Mouse (Mus musculus): Measurements from ENCODE around the gene S1pr4.

The S1pr4 gene

DNA sequence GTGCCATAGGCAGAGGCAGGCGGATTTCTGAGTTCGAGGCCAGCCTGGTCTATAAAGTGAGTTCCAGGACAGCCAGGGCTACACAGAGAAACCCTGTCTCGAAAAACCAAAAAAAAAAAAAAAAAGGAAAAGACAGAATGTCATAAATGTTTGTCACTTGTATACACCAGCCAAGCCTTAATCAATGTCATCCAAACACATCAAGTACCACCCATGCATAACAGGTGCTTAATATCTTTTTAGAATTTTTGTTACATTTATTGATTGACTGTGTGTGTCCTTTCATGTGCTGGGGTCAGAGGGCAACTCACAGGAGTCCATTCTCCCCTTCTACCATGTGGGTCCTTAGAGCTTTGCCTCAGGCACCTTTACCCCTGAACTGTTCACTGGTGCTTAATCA, at the start of gene S1pr4:
Gene S1pr4, minus strand, starts transcription at position 101 of the 400 bp plus-strand sequence.
- in situ Hi-C loops (cut with MboI, MseI), result no loop called here

DNA sequence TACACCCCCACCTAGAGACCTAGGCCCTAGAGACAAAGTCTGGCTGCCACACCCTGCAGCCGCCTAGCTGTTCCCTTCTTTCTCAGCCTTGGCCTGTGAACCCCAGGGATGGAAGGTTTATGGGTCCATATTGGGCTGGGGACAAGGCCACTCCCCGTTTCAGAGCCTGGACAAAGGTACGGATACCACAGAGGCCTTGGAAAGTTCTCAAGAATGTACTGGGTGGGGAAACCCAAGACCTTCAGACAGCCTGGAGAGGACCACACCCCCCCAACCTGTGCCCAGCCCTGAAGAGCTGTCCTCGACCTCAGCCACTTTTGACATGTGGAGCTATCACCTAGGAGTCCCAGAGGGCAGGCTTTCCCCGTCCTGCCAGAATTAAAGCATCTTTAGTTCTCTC, 49.0 kb upstream of the S1pr4 start:
- in situ Hi-C loops (cut with MboI, MseI), result no loop called here

DNA sequence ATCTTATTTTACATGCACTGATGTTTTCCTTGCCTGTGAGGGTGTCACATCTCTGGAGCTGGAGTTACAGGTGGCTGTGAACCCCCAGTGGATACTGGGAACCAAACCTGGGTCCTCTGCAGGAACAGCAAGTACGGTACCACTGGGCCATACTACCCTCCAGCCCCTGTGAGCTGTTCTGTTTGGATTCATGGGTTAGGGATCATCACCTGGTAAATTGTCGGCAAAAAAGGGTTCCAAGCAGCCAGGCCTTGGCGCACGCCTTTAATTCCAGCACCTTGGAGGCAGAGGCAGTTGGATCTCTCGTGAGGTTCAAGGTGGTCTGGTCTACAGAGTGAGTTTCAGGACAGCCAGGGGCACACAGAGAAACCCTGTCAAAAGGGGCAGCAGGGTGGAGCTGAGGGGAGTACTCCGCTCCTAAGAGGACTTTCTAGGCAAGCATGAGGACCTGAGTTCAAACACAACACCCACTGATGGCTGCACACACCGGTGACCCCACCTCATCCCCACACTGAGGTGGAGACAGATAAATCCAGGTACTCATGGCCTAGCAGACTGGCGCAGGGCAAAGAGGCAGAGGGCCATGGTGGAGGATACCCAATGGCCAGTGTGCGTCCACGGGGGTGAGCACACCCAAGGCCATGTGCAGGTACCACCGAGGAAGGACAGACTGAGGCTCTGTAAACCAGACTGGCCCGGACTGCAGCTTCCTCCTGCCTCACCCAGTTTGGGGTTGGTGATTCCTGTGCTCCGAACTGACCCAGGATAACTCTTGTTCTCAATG, 47.0 kb upstream of the S1pr4 start:
- in situ Hi-C loops (cut with MboI, MseI), result no loop called here

DNA sequence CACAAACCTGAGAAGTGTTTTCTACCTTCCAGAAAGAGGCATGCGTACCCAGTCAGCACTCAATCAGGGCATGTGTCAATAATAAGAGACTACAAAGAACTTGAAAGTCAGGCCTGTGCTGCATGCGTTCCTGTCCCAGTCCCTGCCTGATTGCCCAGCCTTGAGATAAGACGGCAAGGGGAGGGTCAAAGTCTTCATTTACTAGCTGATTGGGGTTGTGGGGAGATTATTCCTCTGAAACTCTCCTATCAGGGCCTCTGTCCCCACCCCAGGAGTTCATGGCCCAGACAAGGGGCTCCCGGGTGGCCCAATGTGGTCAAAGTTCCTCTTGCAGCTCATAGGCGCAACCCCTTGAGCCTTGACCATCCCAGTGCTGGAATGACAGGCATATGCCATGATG, 46.4 kb upstream of the S1pr4 start:
- in situ Hi-C loops (cut with MboI, MseI), result no loop called here

DNA sequence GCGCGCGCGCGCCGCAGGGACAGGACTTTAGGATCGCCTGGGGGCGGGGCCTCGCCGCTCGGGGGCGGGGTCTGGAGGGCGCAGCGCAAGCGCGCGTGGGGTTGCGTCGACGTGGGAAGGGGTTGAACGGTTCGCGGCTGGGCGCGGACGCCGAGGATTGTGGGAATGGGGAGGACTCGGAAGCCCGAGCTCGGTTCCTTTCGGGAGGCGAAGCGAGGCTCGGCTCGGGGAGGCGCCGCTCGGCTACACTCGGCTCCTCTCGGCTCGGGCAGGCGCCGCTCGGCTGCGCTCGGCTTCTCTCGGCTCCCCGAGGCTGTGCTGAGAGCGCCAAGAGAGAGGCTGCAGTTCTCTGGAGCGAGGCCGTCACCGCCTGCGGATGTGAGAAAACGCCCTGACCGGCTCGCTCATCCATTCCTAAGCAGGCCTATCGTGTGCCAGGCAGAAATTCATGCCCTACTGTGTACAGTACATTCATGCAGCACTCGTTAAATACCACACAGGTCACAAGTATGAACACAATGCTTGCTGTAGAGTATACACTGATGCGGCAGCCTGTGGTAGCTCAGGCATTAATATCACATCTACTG, 45.3 kb upstream of the S1pr4 start, which contains the start of gene Gna11:
Gene Gna11, minus strand, starts transcription at position 30 of the 587 bp plus-strand sequence.
- in situ Hi-C loops (cut with MboI, MseI), result no loop called here

DNA sequence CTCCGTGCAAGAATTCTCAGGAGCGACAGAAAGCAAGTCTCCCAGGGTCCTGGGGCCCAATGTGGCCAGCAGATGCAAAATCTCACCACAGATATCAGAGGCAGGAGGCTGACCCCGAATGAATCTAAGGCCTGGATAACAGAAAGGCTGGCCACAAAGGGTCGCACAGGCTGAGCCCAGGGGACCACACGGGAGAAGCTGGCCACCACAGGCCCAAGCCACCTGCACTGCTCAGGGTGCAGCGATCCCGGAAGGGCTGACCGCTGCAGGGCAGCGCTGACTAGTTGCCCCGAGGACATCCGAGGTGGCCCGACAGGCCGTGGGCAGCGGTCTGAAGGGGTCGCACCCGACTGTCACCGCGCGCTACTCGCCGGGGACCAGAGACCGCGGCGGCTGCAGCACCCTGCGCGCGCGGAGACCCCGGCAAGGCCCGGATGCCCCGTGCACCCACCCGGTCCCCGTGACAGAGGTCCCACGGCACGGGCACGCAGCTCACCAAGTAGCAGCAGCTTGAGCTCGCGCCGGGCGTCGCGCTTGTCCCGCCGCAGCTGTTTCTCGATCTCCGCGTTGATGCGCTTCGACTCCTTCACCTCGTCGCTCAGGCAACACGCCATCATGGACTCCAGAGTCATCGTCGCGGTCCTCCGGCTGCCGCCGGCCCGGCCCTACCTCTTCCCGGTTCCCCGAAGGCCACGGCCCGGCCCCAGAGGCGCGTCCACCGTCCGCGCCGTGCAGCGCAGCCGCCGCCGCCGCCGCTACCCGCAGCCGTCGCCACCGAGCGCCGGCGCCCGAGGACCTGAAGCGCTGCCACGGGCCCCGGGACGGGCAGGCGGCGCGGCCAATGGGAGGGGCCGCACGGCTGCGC, 44.6 kb upstream of the S1pr4 start:
- in situ Hi-C loops (cut with MboI, MseI), result no loop called here

DNA sequence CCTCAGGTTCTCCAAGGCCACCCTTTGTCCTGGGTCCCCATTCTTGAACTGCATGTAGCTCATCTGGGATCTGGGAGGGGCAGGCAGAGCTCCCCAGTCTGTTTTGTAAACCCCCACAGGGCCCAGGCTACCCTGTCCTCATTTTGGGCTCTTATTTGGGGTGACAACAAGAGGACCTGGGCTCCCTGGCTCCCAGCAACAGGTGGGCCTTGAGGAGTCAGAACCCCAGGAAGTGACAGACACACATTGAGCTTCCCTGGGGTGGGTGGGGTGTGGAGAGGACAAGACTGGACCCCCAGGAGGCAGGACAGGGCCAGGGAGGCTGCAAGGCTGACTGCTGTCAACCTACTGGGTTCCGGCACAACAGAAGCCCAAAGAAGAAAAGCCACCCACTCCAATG, 43.7 kb upstream of the S1pr4 start:
- in situ Hi-C loops (cut with MboI, MseI), result no loop called here

DNA sequence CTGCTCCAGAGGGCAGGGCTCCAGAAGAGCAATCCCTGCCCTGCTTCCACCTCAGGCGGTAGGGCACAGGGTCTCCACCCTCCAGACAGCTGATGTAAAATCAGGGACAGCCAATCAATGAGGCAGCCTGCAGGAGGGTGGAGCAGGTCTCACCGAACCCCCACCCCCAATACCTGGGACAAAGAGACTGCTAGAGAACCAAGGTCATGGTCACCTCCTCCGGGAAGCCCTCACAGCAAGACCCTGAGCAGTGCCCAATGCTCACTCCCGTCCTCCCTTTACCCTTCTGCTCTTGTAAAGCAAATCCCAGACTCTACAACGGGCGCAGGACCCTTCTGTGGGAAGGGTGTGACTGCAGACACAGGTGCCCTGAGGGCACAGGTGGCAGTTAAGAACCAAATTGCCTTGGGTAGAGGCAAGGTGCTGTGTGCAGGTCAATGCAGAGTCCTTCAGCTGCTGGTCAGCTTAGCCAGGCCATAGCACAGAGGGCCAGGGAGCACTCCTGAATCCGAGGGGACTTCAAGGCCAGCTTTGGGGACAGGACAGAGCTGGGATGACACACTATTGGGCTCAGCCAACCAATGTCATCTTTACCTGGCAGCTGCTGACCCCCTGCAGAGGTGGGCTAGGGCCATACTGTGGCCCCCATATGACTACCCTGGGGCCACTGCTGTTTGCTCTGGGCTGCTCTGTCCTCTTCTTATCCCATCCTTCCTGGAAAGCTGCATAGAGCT, 43.0 kb upstream of the S1pr4 start:
- in situ Hi-C loops (cut with MboI, MseI), result no loop called here

DNA sequence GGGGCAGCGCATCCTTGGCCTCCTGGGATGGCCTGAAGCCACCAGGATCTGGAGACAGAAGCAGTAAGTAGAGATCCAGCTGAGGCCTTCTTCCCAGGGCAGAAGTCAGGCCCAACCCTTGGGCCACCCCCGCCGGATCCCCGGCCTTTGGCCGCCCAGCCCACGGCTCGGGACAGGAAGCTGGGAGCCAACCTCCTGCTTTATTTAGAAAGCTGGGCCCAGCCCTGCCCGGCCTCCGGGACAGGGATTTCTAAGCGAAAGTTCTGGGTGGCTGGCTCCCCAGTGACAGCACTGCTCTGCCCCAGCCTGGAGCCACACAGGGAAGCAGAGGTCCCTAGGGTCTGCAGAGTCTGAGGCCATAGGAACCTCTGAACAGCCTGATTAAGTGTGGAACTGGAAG, 41.9 kb upstream of the S1pr4 start:
- in situ Hi-C loops (cut with MboI, MseI), result no loop called here

DNA sequence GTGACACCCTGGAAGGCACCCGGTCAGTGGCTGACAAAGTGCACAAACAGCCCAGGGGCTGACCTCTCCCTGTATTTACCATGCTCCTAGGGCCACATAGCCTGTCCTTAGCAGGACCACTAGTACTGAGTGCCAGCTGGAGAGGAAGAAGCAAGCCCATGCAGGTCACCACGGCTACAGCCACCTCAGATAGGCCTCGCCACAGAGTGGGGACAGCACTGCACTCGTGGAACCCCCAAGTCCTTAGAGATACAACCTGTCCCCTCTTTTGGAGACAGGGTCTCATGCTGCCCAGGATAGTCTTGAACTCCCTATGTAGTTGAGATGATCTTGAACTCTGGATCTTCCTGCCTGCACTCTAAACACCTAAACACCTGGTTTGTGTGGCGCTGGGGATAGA, 41.4 kb upstream of the S1pr4 start:
- in situ Hi-C loops (cut with MboI, MseI), result no loop called here

DNA sequence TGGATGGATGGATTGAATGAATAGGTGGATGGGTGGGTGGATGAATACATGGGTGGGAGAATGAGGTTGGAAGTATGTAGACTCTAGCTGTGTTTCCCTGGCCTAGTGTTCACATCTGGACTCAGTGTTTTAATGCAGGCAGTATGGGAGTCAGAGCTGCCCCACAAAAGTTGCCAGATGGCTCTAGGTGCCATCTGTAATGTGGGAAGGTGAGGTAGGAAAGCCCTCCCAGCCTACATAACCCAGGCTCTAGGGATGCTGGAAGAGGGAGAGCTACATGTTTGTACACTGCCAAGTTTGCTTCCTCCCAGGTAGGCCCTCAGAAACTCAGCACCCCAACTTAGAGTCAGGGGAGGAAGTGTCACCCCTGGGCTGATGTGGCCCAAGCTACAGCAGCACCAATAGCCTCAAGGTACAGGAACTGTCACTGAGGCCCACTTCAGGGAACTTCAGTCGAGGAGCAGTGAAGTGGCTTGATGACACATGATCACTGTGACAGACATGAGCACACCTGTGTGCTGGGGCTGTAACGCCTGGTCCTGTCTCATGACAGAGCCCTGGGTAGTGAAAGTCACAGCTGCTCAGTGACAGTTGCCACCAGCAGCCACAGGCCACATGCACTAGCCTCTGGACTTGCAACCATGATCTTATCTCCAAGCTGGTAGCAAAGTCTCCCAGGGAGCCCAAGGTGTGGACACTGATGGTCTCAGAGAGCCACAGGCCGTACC, 38.6 kb upstream of the S1pr4 start:
- in situ Hi-C loops (cut with MboI, MseI), result no loop called here

DNA sequence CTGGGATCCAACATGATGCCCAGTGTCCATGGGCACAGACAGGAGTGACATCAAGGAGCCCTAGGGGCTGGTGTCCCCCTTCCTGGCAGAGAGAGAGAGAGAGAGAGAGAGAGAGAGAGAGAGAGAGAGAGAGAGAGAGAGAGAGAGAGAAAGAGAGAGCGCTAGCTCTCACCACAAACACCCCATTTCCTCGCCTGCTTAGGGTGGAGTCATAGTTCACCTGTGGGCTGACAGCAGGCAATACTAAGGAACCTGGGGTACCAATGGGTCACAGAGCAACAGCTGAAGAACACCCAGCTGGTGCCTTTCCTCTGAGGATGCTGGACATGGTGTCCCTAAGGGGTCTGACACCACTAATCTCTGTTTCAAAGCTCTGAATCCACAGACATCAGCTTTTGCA, 37.5 kb upstream of the S1pr4 start:
- in situ Hi-C loops (cut with MboI, MseI), result no loop called here

DNA sequence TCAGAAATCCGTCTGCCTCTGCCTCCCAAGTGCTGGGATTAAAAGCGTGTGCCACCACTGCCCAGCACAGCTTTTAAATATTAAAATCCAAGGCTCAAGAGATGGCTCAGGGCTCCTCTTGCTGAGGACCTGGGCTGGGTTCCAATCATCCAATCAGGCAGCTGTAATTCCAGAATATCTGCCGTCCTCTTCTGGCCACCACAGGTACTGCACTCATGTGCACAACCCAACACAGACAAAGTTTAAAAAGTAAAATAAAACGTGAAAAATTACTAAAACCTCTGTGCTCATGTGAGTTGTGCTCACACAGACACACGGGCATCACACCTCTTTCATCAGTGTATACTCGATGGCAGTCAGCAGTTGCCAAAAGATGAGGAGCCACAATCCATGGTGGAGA, 36.8 kb upstream of the S1pr4 start:
- in situ Hi-C loops (cut with MboI, MseI), result no loop called here

DNA sequence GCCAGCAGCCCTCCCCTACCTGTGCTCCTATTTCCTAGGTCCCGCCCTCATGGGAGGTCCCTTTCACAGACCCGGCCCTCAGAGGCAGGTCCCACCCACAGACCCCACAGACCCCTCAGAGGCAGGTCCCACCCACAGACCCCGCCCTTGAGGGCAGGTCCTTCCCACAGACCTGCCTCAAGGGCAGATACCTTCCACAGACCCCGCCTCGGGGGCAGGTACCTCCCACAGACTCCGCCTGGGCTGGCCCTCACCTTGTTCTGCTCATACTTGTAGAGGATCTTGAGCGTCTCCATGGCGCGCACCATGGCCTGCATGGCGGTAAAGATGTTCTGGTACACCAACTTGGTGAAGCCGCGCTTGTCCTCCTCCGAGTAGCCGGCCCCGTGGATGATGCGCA, 34.9 kb upstream of the S1pr4 start:
- in situ Hi-C loops (cut with MboI, MseI), result loop anchor here (5.0 kb wide), 1 partner anchor 143 kb away; the partner anchor contains the start of gene Smim24

DNA sequence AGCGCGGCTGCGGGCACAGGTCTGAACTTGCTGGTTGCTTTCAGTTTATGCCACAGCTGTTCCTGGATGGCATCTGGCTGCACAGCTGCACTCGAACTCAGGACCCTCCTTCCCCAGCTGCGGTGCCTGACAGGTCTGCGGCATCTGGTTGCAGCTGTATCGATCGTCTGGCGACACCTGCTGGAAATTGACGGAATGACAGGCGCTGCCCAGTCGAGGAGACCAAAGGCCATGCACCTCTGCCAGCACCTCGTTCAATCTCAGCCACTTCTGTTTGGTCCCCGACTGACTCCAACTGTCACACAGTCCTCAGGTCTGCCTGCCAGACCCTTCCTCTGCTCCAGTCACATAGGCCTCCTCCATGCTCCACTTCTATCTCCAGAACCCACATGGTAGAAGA, 26.8 kb upstream of the S1pr4 start:
- in situ Hi-C loops (cut with MboI, MseI), result no loop called here

DNA sequence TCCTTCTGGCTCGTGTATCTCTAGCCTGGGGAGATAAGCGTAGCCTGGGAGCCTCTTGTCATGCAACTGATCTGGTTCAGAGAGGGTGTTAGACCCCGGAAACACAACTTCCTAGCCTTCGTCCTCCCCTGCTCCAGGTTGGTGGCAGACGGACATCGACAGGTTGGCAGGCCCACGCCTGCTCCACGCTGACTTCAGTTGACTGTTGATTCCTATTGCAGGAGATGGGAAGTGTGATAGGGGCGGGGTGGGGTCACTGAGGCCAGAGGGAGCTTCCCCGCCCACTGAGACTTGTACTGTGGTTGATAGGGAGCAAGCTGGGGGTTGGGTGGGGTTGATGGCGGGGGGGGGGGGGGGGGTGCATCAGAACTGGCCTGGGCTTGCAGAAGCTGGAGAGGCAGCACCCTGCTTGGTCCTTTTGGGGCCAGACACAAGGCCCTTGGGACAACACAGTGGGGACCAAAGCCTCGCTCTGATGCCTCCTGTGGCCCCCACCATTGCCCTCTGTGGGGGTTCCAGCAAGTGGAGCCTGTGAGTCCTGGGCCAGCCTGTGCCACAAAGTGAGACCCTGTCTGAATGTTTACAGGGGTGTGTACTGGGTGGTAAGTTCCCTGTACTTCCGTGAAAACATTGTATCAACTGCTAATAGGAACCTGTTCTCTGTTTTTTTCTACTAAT, 25.2 kb upstream of the S1pr4 start:
- in situ Hi-C loops (cut with MboI, MseI), result no loop called here

DNA sequence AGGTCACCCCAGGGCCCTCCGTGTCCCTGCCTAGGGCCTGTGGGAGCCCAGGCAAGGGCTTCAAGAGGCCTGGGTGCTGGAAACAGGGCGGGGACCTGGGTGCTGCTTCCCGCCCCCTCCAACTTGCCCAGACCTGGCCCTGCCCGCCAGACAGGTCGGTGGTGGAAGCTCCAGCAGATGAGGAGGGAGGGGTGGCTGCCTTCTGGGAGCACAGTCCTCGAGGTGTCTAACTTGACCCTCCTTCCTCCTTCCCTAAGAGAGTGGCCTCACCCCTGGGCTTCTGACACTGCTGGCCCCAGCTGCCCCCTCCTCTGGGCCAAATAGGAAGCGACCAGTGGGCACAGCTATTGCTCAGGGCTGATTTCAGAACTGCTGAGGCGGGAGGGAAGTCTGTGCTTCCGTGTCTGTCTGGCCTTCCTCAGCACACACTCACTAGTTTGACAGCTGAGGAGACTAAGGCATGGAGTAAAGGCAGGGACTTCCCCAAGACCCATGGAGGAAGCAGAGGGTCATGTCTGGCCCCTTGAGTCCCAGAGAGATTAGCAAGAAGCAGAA, 24.2 kb upstream of the S1pr4 start, which contains the start of gene Gna15:
Gene Gna15, minus strand, starts transcription at position 175 of the 555 bp plus-strand sequence.
- in situ Hi-C loops (cut with MboI, MseI), result no loop called here

DNA sequence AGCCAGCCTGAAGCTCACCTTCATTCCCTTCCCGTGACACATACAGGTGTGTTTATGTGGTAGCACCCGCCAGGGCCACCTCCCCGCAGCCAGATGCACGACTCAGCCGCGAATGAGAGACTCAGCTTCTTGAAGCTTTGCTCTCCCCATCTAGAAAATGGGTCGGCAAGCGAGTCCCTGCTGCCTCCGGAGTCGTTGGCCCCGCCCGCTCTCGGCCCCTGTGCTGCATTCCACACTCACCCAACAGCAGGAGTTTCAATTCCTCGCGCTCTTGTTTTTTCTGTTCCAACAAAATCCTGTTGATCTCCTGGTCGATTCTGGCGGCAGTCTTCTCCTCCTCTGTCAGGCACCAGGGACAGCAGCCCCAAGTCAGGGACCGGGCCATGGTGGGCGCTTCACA, 23.6 kb upstream of the S1pr4 start:
- in situ Hi-C loops (cut with MboI, MseI), result no loop called here

DNA sequence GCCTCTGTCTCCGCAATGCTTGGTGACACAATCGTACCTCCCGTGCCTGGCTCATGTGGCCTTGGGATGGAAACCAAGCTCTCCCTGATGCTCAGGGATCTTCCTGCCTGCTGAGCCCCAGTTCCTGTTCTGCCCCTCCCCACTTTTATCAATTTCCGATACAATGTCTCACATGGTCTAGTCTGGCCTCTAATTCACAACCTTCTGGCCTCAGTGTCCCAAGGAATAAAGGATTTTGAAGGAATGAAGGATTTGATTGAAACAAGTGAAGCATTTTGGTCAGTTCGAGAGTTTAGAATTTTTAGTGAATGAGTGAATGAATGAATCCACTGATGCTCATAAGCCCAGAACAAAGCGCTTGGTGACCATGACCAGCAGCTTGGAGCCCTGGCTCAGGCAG, 23.2 kb upstream of the S1pr4 start:
- in situ Hi-C loops (cut with MboI, MseI), result no loop called here

DNA sequence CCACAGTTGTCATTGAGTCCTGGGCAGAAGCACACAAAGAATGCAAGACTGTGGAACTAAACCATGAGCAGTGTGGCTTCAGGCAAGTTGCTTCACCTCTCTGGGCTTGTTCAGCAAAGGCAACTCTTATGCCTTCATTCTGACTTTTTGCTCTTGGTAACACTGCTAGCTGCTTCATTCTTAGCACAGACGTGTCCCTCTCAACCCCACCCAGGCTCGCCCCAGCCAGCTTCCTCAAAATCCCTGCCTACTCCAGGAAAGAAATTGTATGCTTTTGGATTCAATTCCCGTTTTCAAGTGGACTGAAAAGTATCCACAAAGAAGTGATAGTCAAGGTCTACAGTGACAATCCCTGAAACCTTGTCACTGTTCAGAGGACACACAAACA, 20.0 kb upstream of the S1pr4 start:
- in situ Hi-C loops (cut with MboI, MseI), result no loop called here

Measured in T-helper 1 cell (primary cell).